Mouse (Mus musculus) hindbrain, embryonic 11.5 days (tissue): ENCODE data around the gene Mok. TPM values are rescaled to one million over a fixed set of nuclear protein-coding genes. Genes with fewer than 3 reads are reported as not detected.

ENCODE experiments used
- ATAC-seq: fragments of 200-750 bp; cut with Nextera tagmentation; 2 replicates; pipeline ENCODE4 v1.8.0; 2017; ENCODE audit warnings: mild to moderate bottlenecking, moderate TSS enrichment, moderate library complexity; ENCODE audit not compliant: low FRiP score
- DNase-seq: peaks from one replicate; pipeline ENCODE4 v3.0.0-alpha.2; 2015; ENCODE audit warnings: low spot score
- H3K27ac ChIP-seq: fragments of 300-500 bp; sonication (generic); 2 replicates; pipeline ENCODE4 v1.5.1; 2014; ENCODE audit warnings: mild to moderate bottlenecking, low read depth, low read length
- H3K27me3 ChIP-seq: fragments of 300-500 bp; sonication (generic); 2 replicates; pipeline ENCODE4 v1.6.1; 2014; ENCODE audit warnings: mild to moderate bottlenecking, low read length, moderate library complexity, mixed read lengths; ENCODE audit not compliant: control insufficient read depth, insufficient read depth
- H3K36me3 ChIP-seq: fragments of 300-500 bp; sonication (generic); 2 replicates; pipeline ENCODE4 v1.6.1; 2014; ENCODE audit warnings: mild to moderate bottlenecking, low read length, moderate library complexity, mixed read lengths; ENCODE audit not compliant: control insufficient read depth, insufficient read depth
- H3K4me1 ChIP-seq: fragments of 300-500 bp; sonication (generic); replicated peaks from 2 replicates; pipeline ENCODE4 v1.6.1; 2014; ENCODE audit warnings: low read length, mixed read lengths; ENCODE audit not compliant: control insufficient read depth, insufficient read depth
- H3K4me2 ChIP-seq: fragments of 300-500 bp; sonication (generic); replicated peaks from 2 replicates; pipeline ENCODE4 v1.6.1; 2014; ENCODE audit warnings: mild to moderate bottlenecking, low read depth, low read length
- H3K4me3 ChIP-seq: fragments of 300-500 bp; sonication (generic); 2 replicates; pipeline ENCODE4 v1.5.1; 2014; ENCODE audit warnings: low read depth, low read length
- H3K9ac ChIP-seq: fragments of 300-500 bp; sonication (generic); 2 replicates; pipeline ENCODE4 v1.6.1; 2014; ENCODE audit warnings: low read depth, low read length
- H3K9me3 ChIP-seq: fragments of 300-500 bp; sonication (generic); 2 replicates; pipeline ENCODE4 v1.6.1; 2016; ENCODE audit warnings: low read length; ENCODE audit not compliant: control insufficient read depth
- WGBS: fragments of 180-500 bp; shearing (Covaris S2); extraction: QIAGEN DNeasy Blood & Tissue Kit; methylation state at CpG from one replicate; pipeline ENCODE4 v1.1.7; 2014; 5-methylcytosine and 5-hydroxymethylcytosine counted together
- polyA plus RNA-seq: library from polyadenylated mRNA; unstranded; fragments of >200 nt; fragmentation: Nextera tagmentation; extraction: Ambion mirVana; gene quantifications from 2 replicates; pipeline ENCODE4 v1.2.1, GENCODE M21; 2014

Gene Mok
- 11.0 and 14.4 TPM in 2 replicates for polyA plus RNA-seq

DNA sequence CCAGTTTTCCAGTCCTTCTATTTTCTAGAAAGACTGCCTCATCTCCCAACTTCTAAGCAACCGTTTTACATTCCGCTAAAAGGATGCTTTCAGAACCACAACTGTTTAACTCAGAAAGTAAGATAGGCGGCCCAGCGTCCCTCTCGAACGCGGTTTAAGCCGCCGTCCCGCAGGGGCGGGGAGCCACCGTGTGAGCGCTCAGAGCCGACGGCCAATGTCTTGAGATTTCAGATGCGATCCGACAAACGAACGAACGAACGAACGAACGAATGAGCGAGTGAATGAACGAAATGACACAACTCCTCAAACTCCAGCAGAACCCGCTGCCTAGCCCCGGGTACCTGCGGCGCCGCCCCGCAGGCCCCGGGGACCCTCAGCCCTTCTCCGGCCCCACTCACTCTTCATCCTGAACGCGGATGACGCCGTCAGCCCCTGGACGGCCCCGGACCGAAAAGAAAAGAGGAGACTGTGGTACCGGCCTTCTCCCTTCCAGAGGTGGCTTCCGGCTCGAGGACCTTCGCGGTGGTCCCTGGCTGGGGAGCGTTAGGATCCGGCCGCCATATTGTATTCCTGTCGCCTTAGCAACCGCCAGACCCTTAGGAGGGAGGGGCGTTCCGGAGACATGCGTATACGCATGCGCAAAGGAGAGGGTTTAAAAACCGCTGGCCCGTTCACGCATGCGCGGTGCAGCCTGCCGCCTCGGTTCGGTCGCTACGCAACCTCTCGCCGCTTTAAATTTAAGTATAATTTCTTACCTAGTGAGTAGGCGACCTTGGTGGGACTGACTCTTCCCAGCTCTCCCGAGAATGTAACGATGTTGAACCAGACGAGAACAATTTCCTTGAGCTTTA is at the start of gene Mok:
Gene Mok, minus strand, starts transcription at position 592 of the 851 bp plus-strand sequence.
- peaks cover 6% of the 10 kb centered on the region; the same call in 1 of the 2 replicates for H3K4me1 ChIP-seq
- peak; percentile 99 for DNase-seq
- H3K27me3 ChIP-seq: peaks cover 6% of the 10 kb centered on the region
- H3K4me2 ChIP-seq: peak within 1 kb of the TSS; percentile 62
- under 1% methylated on average over 71 of the region's 71 CpGs for WGBS
- no peak within 1 kb of the TSS for H3K27ac ChIP-seq
- no peaks in the 10 kb centered on the region for H3K9me3 ChIP-seq
- no peaks in the 10 kb centered on the region for H3K36me3 ChIP-seq
- ATAC-seq: peak; percentile 81
- H3K9ac ChIP-seq: peak within 1 kb of the TSS; percentile 54
- H3K4me3 ChIP-seq: peak within 1 kb of the TSS; percentile 74

GRCm38 (mm10) chr12:110889036-110890020 is 48.6 kb upstream of the Mok start, which contains the start of the genes Cinp and Tecpr2:
Gene Cinp, minus strand, starts transcription at chr12:110889145.
Gene Tecpr2, plus strand, starts transcription at chr12:110889264.
- Histone ChIP-seq H3K27ac (peak within 1 kb of the TSS; percentile 88), H3K27me3 (no peaks in the 10 kb centered on the region), H3K4me1 (peaks cover 2% of the 10 kb centered on the region; the same call in 1 of the 2 replicates), H3K4me2 (peak within 1 kb of the TSS; percentile 65), H3K4me3 (peak within 1 kb of the TSS; percentile 88), H3K36me3 (no peaks in the 10 kb centered on the region), H3K9me3 (no peaks in the 10 kb centered on the region), H3K9ac (peak within 1 kb of the TSS; percentile 84)
- peak; percentile 99 for ATAC-seq
- peak; percentile 99 for DNase-seq
- under 1% methylated on average over 60 of the region's 74 CpGs for WGBS

DNA sequence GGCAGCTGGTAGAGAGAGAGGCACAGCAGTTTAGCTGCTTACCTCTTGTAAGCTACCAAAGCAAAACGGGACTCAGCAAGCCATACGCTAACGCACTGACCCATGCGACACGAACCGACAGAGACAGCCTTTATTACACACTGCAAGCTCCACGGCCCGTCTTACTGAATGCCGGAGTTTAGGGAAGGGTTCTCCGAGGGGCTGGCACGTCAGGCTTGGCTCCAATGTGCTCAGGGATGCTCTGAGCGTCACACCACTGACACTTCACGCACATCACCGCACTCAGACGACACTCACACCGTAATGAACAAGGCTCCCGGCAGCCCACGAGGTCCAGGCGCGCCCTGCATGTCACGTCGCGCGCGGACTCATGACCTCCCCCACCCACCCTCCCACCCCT is 47.9 kb upstream of the Mok start:
- no peak for DNase-seq
- H3K27me3 ChIP-seq: no peaks in the 10 kb centered on the region
- no peaks in the 10 kb centered on the region for H3K9me3 ChIP-seq
- H3K4me3 ChIP-seq: peak overlapping the region; percentile 88
- H3K4me2 ChIP-seq: peak overlapping the region; percentile 65
- no peaks in the 10 kb centered on the region for H3K36me3 ChIP-seq
- H3K27ac ChIP-seq: no peak overlapping the region
- no peak; the same call in 1 of the 2 replicates for ATAC-seq
- WGBS: under 1% methylated on average over 25 of the region's 25 CpGs
- H3K9ac ChIP-seq: peak overlapping the region; percentile 68
- peaks cover 2% of the 10 kb centered on the region; the same call in 1 of the 2 replicates for H3K4me1 ChIP-seq

DNA sequence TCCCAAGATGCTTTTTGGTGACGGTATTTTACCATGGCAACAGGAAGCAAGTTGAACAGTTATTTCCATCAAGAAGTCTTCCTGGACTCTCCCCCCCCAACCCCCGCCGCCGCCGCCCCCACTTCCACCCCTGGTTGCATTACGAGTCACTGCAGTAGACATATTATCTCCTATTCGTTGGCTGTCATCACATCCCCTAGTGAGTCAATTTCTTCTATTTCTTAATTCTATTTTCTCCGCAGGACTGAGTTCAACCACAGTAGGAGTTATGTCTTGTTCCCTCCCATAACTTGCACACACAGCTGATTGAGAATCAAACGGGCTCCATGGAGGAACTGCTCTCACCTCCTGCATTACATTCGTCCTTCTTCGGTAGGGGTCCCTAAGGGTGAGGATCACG is 47.4 kb upstream of the Mok start:
- peaks cover 2% of the 10 kb centered on the region; the same call in 1 of the 2 replicates for H3K4me1 ChIP-seq
- peak overlapping the region; percentile 68; the same call in 1 of the 2 replicates for H3K9ac ChIP-seq
- no peaks in the 10 kb centered on the region for H3K9me3 ChIP-seq
- no peaks in the 10 kb centered on the region for H3K27me3 ChIP-seq
- peak overlapping the region; percentile 88 for H3K4me3 ChIP-seq
- WGBS: 45% methylated on average over 12 of the region's 12 CpGs
- H3K4me2 ChIP-seq: peak overlapping the region; percentile 65
- no peak overlapping the region for H3K27ac ChIP-seq
- H3K36me3 ChIP-seq: no peaks in the 10 kb centered on the region
- ATAC-seq (no peak), DNase-seq (no peak)

DNA sequence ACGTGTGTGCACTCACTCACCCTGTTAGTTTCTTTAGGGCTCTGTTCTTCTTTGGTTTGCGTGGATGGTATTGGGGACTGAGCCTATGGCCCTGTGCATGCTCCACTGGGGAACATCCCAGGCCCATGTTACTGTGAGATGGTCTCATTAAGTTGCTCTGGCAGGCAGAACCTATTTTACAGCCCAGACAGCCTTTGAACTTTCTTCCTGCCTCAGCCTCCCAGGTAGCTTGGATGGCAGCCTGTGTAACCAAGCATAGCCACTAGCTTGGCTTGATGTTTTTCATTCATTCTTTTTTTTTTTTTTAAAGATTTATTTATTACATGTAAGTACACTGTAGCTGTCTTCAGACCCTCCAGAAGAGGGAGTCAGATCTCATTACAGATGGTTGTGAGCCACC is 44.5 kb upstream of the Mok start:
- Histone ChIP-seq H3K9me3 (no peaks in the 10 kb centered on the region), H3K4me3 (no peak overlapping the region), H3K36me3 (no peaks in the 10 kb centered on the region; the same call in 1 of the 2 replicates), H3K27ac (no peak overlapping the region), H3K9ac (no peak overlapping the region), H3K27me3 (no peaks in the 10 kb centered on the region), H3K4me2 (no peak overlapping the region), H3K4me1 (peaks cover 2% of the 10 kb centered on the region; the same call in 1 of the 2 replicates)
- DNase-seq (no peak), ATAC-seq (no peak)
- 87% methylated on average over 2 of the region's 2 CpGs for WGBS

GRCm38 (mm10) chr12:110882291-110882690 is 41.6 kb upstream of the Mok start:
- no peaks in the 10 kb centered on the region for H3K4me1 ChIP-seq
- H3K36me3 ChIP-seq: peaks cover 2% of the 10 kb centered on the region; the same call in 1 of the 2 replicates
- no peak overlapping the region for H3K27ac ChIP-seq
- WGBS: 89% methylated on average over 7 of the region's 7 CpGs
- no peak overlapping the region for H3K4me3 ChIP-seq
- ATAC-seq (no peak), DNase-seq (no peak)
- no peak overlapping the region for H3K4me2 ChIP-seq
- no peak overlapping the region for H3K9ac ChIP-seq
- no peaks in the 10 kb centered on the region for H3K9me3 ChIP-seq
- no peaks in the 10 kb centered on the region for H3K27me3 ChIP-seq

- H3K9ac ChIP-seq: no peak overlapping the region
- ATAC-seq (no peak), DNase-seq (no peak)
- H3K27me3 ChIP-seq: no peaks in the 10 kb centered on the region
- 92% methylated on average over 2 of the region's 2 CpGs for WGBS
- H3K36me3 ChIP-seq: peaks cover 2% of the 10 kb centered on the region; the same call in 1 of the 2 replicates
- no peaks in the 10 kb centered on the region for H3K9me3 ChIP-seq
- H3K4me2 ChIP-seq: no peak overlapping the region
- no peaks in the 10 kb centered on the region for H3K4me1 ChIP-seq
- no peak overlapping the region for H3K4me3 ChIP-seq
- H3K27ac ChIP-seq: no peak overlapping the region
Measured at GRCm38 (mm10) chr12:110875351-110875750, 34.6 kb upstream of the Mok start.

- ATAC-seq (no peak), DNase-seq (no peak)
- H3K4me1 ChIP-seq: no peaks in the 10 kb centered on the region
- WGBS: 92% methylated on average over 5 of the region's 5 CpGs
- H3K4me3 ChIP-seq: no peak overlapping the region
- H3K9me3 ChIP-seq: no peaks in the 10 kb centered on the region
- no peaks in the 10 kb centered on the region for H3K27me3 ChIP-seq
- H3K27ac ChIP-seq: no peak overlapping the region
- H3K4me2 ChIP-seq: no peak overlapping the region
- no peaks in the 10 kb centered on the region for H3K36me3 ChIP-seq
- no peak overlapping the region for H3K9ac ChIP-seq
Measured at GRCm38 (mm10) chr12:110871247-110871646, 30.5 kb upstream of the Mok start.
